Mouse (Mus musculus): ENCODE measurements around the gene A030005L19Rik. TPM values are rescaled to one million over a fixed set of nuclear protein-coding genes. Genes with fewer than 3 reads are reported as not detected.

A030005L19Rik gene
- polyA plus RNA-seq, 1 experiment from 2014 or later = 0.23 TPM

DNA sequence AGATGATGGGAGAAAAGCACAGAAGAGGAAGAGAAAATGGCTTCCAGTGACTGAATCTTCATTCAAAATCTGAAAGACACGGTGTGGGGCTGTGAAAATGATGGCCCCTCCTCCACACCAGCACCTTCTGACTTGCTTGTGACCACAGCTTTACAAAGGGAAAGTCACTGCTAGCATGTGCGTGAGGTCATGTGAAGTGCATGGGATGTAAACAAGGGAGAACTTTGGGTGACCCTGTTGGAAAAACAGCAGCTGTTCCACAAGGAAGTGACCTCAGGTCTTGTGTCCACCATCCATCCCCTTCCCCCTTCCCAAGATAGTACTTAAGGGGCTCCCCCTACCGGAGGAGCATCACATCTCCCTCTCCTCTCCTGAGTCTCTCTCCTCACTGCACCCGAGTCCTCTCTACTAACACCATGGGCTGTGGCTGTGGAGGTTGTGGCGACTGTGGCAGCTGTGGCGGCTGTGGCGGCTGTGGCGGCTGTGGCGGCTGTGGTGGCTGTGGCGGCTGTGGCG, 46.8 kb downstream of the A030005L19Rik start, which contains the start of gene Gm47955:
Gene Gm47955 (plus strand): TSS at position 417 of the 516 bp plus-strand sequence.
- H3K4me1 ChIP-seq (ENCODE audit: control insufficient read depth, insufficient read depth, low read length) = no peaks in the 10 kb centered on the region
- H3K4me3 ChIP-seq (ENCODE audit: low read depth, low read length) = no peak within 1 kb of the TSS
- H3K9ac ChIP-seq (ENCODE audit: low read length) = no peak within 1 kb of the TSS
- H3K36me3 ChIP-seq (ENCODE audit: control insufficient read depth, insufficient read depth, low read length) = no peaks in the 10 kb centered on the region
- no peak for DNase-seq (ENCODE audit: low spot score, missing footprints)
- WGBS = 92% methylated on average over 11 of the region's 11 CpGs
- ATAC-seq (ENCODE audit: low FRiP score) = no peak
- H3K27me3 ChIP-seq (ENCODE audit: control insufficient read depth, insufficient read depth, low read length) = no peaks in the 10 kb centered on the region
- H3K4me2 ChIP-seq = no peak within 1 kb of the TSS
- no peak within 1 kb of the TSS for H3K27ac ChIP-seq (ENCODE audit: low read depth, low read length)
- no peaks in the 10 kb centered on the region; the same call in 1 of the 2 replicates for H3K9me3 ChIP-seq (ENCODE audit: control insufficient read depth, low read length)

Other genes with a start within 250 kb of the A030005L19Rik start
- gene Mff, start 188.4 kb upstream of the A030005L19Rik start, polyA plus RNA-seq (2014; fragmentation: Nextera tagmentation; extraction: Ambion mirVana) = 288 and 298 TPM in 2 replicates
- 0.08 TPM in 1 of 2 replicates, not detected in the other for gene Tm4sf20, start 144.9 kb upstream of the A030005L19Rik start, polyA plus RNA-seq (2014; fragmentation: Nextera tagmentation; extraction: Ambion mirVana)
- gene Gm47791, start 142.1 kb upstream of the A030005L19Rik start, polyA plus RNA-seq (2014; fragmentation: Nextera tagmentation; extraction: Ambion mirVana) = not detected in 2 replicates
- gene Agfg1, start 73.8 kb upstream of the A030005L19Rik start, polyA plus RNA-seq (2014; fragmentation: Nextera tagmentation; extraction: Ambion mirVana) = 48.7 and 49.3 TPM in 2 replicates
- gene A030014E15Rik, start 11.6 kb downstream of the A030005L19Rik start, polyA plus RNA-seq (2014; fragmentation: Nextera tagmentation; extraction: Ambion mirVana) = not detected in 2 replicates
- gene Gm6217, start 18.1 kb downstream of the A030005L19Rik start, polyA plus RNA-seq (2014; fragmentation: Nextera tagmentation; extraction: Ambion mirVana) = not detected in 2 replicates
- gene A030003K21Rik, start 30.1 kb downstream of the A030005L19Rik start, polyA plus RNA-seq (2014; fragmentation: Nextera tagmentation; extraction: Ambion mirVana) = not detected in 2 replicates
- gene Gm7544, start 42.7 kb downstream of the A030005L19Rik start, polyA plus RNA-seq (2014; fragmentation: Nextera tagmentation; extraction: Ambion mirVana) = not detected in 2 replicates
- not detected in 2 replicates for gene Gm47955, start 47.0 kb downstream of the A030005L19Rik start, polyA plus RNA-seq (2014; fragmentation: Nextera tagmentation; extraction: Ambion mirVana)
- not detected in 2 replicates for gene Gm47959, start 87.2 kb downstream of the A030005L19Rik start, polyA plus RNA-seq (2014; fragmentation: Nextera tagmentation; extraction: Ambion mirVana)
- gene Slc19a3, start 125.1 kb downstream of the A030005L19Rik start, polyA plus RNA-seq (2014; fragmentation: Nextera tagmentation; extraction: Ambion mirVana) = 0.33 and 0.83 TPM in 2 replicates
- gene Krtap28-10, start 129.2 kb downstream of the A030005L19Rik start, polyA plus RNA-seq (2014; fragmentation: Nextera tagmentation; extraction: Ambion mirVana) = not detected in 2 replicates
- not detected in 2 replicates for gene Gm47969, start 131.6 kb downstream of the A030005L19Rik start, polyA plus RNA-seq (2014; fragmentation: Nextera tagmentation; extraction: Ambion mirVana)
- not detected in 2 replicates for gene A030005K14Rik, start 146.1 kb downstream of the A030005L19Rik start, polyA plus RNA-seq (2014; fragmentation: Nextera tagmentation; extraction: Ambion mirVana)
- not detected in 2 replicates for gene Krtap28-13, start 147.6 kb downstream of the A030005L19Rik start, polyA plus RNA-seq (2014; fragmentation: Nextera tagmentation; extraction: Ambion mirVana)
- not detected in 2 replicates for gene Ccl20, start 203.4 kb downstream of the A030005L19Rik start, polyA plus RNA-seq (2014; fragmentation: Nextera tagmentation; extraction: Ambion mirVana)
- 0.40 TPM in 1 of 2 replicates, not detected in the other for gene Daw1, start 246.4 kb downstream of the A030005L19Rik start, polyA plus RNA-seq (2014; fragmentation: Nextera tagmentation; extraction: Ambion mirVana)